ENCODE assay signal across 10 mouse cellular contexts in the genomic region with DNA sequence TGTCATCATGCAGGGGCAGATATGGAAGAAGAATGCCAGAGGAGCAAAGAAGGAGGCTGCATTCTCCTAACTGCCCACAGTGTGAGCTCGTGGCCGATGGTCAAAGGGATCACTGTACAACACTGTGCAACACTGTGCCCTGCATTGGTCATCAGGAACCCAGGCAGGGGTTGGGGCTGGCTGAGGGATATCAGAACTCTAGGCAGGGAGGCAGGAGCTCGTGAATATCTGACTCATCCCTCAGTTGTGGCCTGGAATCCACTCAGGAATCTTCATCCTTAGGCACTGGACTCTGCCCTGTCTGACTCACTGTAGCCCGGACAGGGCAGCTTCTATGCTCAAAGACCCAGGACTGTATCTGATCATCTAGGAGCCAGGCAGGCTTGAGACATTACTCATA.
DNase-seq lines count a peak whose midpoint lies in the region; ATAC-seq and TF ChIP-seq lines count a peak whose summit lies in the region.
"Had no signal": no experiment of that assay in that cellular context is flagged by ENCODE, and none has a peak within 500 bp of the region (broad histone marks: within the 10 kb centered on the region; RNA-seq: fewer than 3 reads in every experiment).

No protein-coding gene starts in this region.

- no peak overlapping the region for H3K4me3 ChIP-seq in forebrain, embryonic 10.5 days
- H3K4me3 ChIP-seq in forebrain, embryonic 14.5 days (ENCODE audit: low read depth, low read length), result no peak overlapping the region
- H3K4me3 ChIP-seq in C2C12 (ENCODE audit: insufficient read depth, poor library complexity, severe bottlenecking), result no peak overlapping the region
- no peak overlapping the region for H3K4me3 ChIP-seq in forebrain, embryonic 15.5 days
- H3K4me3 ChIP-seq in midbrain, embryonic 13.5 days (replicated peaks), result no peak overlapping the region

- H3ac ChIP-seq in C2C12 (ENCODE audit: control insufficient read depth, insufficient read length, low read depth), result no peak overlapping the region

- no peak for ATAC-seq in forebrain, embryonic 14.5 days
- ATAC-seq in forebrain, embryonic 15.5 days (replicated peaks), result no peak; the same call in 1 of the 2 replicates
- ATAC-seq in midbrain, embryonic 13.5 days, result peak; percentile 44
- ATAC-seq in monocyte, adult 5-6 weeks (replicated peaks; ENCODE audit: insufficient number of reproducible peaks, low FRiP score, low TSS enrichment, poor library complexity, severe bottlenecking), result no peak

- no peak for DNase-seq in forebrain, embryonic 10.5 days (ENCODE audit: extremely low spot score, low spot score)
- DNase-seq in forebrain, embryonic 14.5 days (ENCODE audit: low spot score), result no peak
- DNase-seq in ovary, postnatal 36 days (ENCODE audit: low spot score), result no peak
- no peak for DNase-seq in testis, postnatal 14 days (ENCODE audit: low spot score)
- DNase-seq: kidney, postnatal 36 days; lung, postnatal 4 days had no signal

- H3K27me3 ChIP-seq in forebrain, embryonic 10.5 days (ENCODE audit: poor library complexity, severe bottlenecking), result no peaks in the 10 kb centered on the region
- no peaks in the 10 kb centered on the region for H3K27me3 ChIP-seq in forebrain, embryonic 14.5 days (replicated peaks; ENCODE audit: control insufficient read depth, insufficient read depth, low read length)
- H3K27me3 ChIP-seq in C2C12 (ENCODE audit: control insufficient read depth, insufficient read depth, insufficient read length), result no peaks in the 10 kb centered on the region
- H3K27me3 ChIP-seq in forebrain, embryonic 15.5 days, result no peaks in the 10 kb centered on the region
- H3K27me3 ChIP-seq in midbrain, embryonic 13.5 days, result no peaks in the 10 kb centered on the region

- no peaks in the 10 kb centered on the region for H3K36me3 ChIP-seq in forebrain, embryonic 10.5 days (replicated peaks)
- no peaks in the 10 kb centered on the region for H3K36me3 ChIP-seq in forebrain, embryonic 14.5 days (ENCODE audit: control insufficient read depth, insufficient read depth, low read length)
- no peaks in the 10 kb centered on the region for H3K36me3 ChIP-seq in C2C12 (ENCODE audit: control insufficient read depth, insufficient read depth)
- no peaks in the 10 kb centered on the region for H3K36me3 ChIP-seq in forebrain, embryonic 15.5 days
- H3K36me3 ChIP-seq in midbrain, embryonic 13.5 days, result no peaks in the 10 kb centered on the region

- TF ChIP-seq CTCF in C2C12 (IDR thresholded peaks at IDR 0.05; ENCODE audit: control insufficient read depth, insufficient read depth, insufficient read length), result no peak

- 0 out of 2 replicates have a peak overlapping the region, but pooled peaks have one; percentile 40 for H3K27ac ChIP-seq in forebrain, embryonic 10.5 days
- no peak overlapping the region for H3K27ac ChIP-seq in forebrain, embryonic 14.5 days (ENCODE audit: low read depth, low read length)
- H3K27ac ChIP-seq in forebrain, embryonic 15.5 days (replicated peaks), result peak overlapping the region; percentile 39
- peak overlapping the region; percentile 84 for H3K27ac ChIP-seq in midbrain, embryonic 13.5 days

- 90% methylated on average over 4 of the region's 4 CpGs for WGBS in forebrain, embryonic 10.5 days
- WGBS in forebrain, embryonic 14.5 days, result 75% methylated on average over 4 of the region's 4 CpGs
- 80% methylated on average over 4 of the region's 4 CpGs for WGBS in forebrain, embryonic 15.5 days
- WGBS in midbrain, embryonic 13.5 days, result 79% methylated on average over 4 of the region's 4 CpGs

- no peak overlapping the region for H3K9ac ChIP-seq in forebrain, embryonic 14.5 days (ENCODE audit: low read length)
- H3K9ac ChIP-seq in forebrain, embryonic 15.5 days (replicated peaks), result no peak overlapping the region
- no peak overlapping the region for H3K9ac ChIP-seq in midbrain, embryonic 13.5 days (replicated peaks)

- H3K4me2 ChIP-seq in forebrain, embryonic 14.5 days (ENCODE audit: low read length), result no peak overlapping the region
- no peak overlapping the region for H3K4me2 ChIP-seq in forebrain, embryonic 15.5 days (replicated peaks)
- no peak overlapping the region for H3K4me2 ChIP-seq in midbrain, embryonic 13.5 days (replicated peaks)

- H3K4me1 ChIP-seq in forebrain, embryonic 10.5 days, result peaks cover 31% of the 10 kb centered on the region
- peaks cover 7% of the 10 kb centered on the region for H3K4me1 ChIP-seq in forebrain, embryonic 14.5 days (ENCODE audit: control insufficient read depth, insufficient read depth, low read length)
- H3K4me1 ChIP-seq in forebrain, embryonic 15.5 days, result peaks cover 22% of the 10 kb centered on the region
- H3K4me1 ChIP-seq in midbrain, embryonic 13.5 days (replicated peaks), result peaks cover 28% of the 10 kb centered on the region

- no peaks in the 10 kb centered on the region for H3K9me3 ChIP-seq in forebrain, embryonic 10.5 days
- H3K9me3 ChIP-seq in forebrain, embryonic 14.5 days (replicated peaks; ENCODE audit: control insufficient read depth, low read length), result no peaks in the 10 kb centered on the region
- no peaks in the 10 kb centered on the region for H3K9me3 ChIP-seq in forebrain, embryonic 15.5 days
- H3K9me3 ChIP-seq in midbrain, embryonic 13.5 days, result no peaks in the 10 kb centered on the region

- H3K79me3 ChIP-seq in C2C12 (ENCODE audit: low read depth), result no peaks in the 10 kb centered on the region

- no peaks in the 10 kb centered on the region for H3K79me2 ChIP-seq in C2C12 (ENCODE audit: control insufficient read depth, insufficient read depth)

TF ChIP-seq in C2C12, 6 proteins besides CTCF, POLR2A, EP300 and RAD21:
- TF ChIP-seq MAX (IDR thresholded peaks at IDR 0.05) (peak; percentile 74), FOSL1 (IDR thresholded peaks at IDR 0.05; ENCODE audit: insufficient read depth, low read length, poor library complexity, severe bottlenecking) (peak; percentile 92), CEBPB (IDR thresholded peaks at IDR 0.05; ENCODE audit: low read depth) (peak; percentile 32), MYOD1 (IDR thresholded peaks at IDR 0.05; ENCODE audit: control insufficient read depth, insufficient read length, low read depth) (peak; percentile 18), MYOG (IDR thresholded peaks at IDR 0.05; ENCODE audit: control insufficient read depth, extremely low read depth, insufficient read length) (no peak), USF1 (IDR thresholded peaks at IDR 0.05; ENCODE audit: low read depth) (no peak)
